5 mouse cellular contexts compared by ENCODE assay signal in the genomic region with DNA sequence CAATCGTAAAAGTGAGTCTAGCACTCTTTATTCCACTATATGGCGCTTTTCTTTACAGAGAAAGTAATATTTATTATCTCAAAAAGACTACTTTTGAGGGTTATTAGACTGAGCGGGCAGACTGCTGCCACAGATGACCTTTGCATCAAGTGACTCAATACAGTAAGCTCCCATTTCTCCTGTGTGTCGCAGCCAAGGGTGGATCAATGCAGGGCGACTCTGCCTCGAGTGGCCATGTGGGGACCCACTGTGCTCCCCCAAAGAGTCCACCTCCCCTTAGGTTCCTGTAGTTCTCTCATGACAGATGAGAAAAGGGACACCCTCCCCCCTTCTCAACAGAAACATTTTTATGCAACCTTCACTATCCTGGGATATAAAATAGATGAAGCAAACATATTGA.
"Had no signal": no experiment of that assay in that cellular context is flagged by ENCODE, and none has a peak within 500 bp of the region (broad histone marks: within the 10 kb centered on the region; RNA-seq: fewer than 3 reads in every experiment).

No protein-coding gene starts in this region.

- H3K4me1 ChIP-seq: midbrain, embryonic 10.5 days; neural tube, embryonic 13.5 days; neural tube, embryonic 15.5 days had no signal

- H3K36me3 ChIP-seq: midbrain, embryonic 10.5 days; neural tube, embryonic 13.5 days; neural tube, embryonic 15.5 days had no signal

- H3K4me3 ChIP-seq: midbrain, embryonic 10.5 days; myocyte; neural tube, embryonic 13.5 days; neural tube, embryonic 15.5 days had no signal

- H3K27me3 ChIP-seq: neural tube, embryonic 13.5 days; neural tube, embryonic 15.5 days had no signal

- H3K4me2 ChIP-seq: lung, embryonic 14.5 days; neural tube, embryonic 13.5 days; neural tube, embryonic 15.5 days had no signal

- H3K9ac ChIP-seq: lung, embryonic 14.5 days; neural tube, embryonic 13.5 days; neural tube, embryonic 15.5 days had no signal

- H3K9me3 ChIP-seq: midbrain, embryonic 10.5 days; neural tube, embryonic 13.5 days; neural tube, embryonic 15.5 days had no signal

- H3K27ac ChIP-seq: midbrain, embryonic 10.5 days; neural tube, embryonic 13.5 days; neural tube, embryonic 15.5 days had no signal
